Mouse (Mus musculus) kidney, embryonic 16.5 days (tissue): ENCODE measurements around the gene Eci1. TPM values are rescaled to one million over a fixed set of nuclear protein-coding genes. Genes with fewer than 3 reads are reported as not detected.
A peak's percentile ranks its signal among the peaks of the same experiment; 100 is the strongest.

Experiments
- ATAC-seq: fragments of 200-750 bp; cut with Nextera tagmentation; 2 replicates; pipeline ENCODE4 v1.8.0; 2017; ENCODE audit warnings: moderate TSS enrichment; ENCODE audit not compliant: low FRiP score, low TSS enrichment
- H3K27ac ChIP-seq: fragments of 300-500 bp; sonication (generic); 2 replicates; pipeline ENCODE4 v1.5.1; 2014; ENCODE audit warnings: low read length
- H3K27me3 ChIP-seq: fragments of 300-500 bp; sonication (generic); 2 replicates; pipeline ENCODE4 v1.6.1; 2014; ENCODE audit warnings: low read length, control low read depth, mixed read lengths; ENCODE audit not compliant: insufficient read depth
- H3K36me3 ChIP-seq: fragments of 300-500 bp; sonication (generic); 2 replicates; pipeline ENCODE4 v1.6.1; 2014; ENCODE audit warnings: low read length, control low read depth, mixed read lengths; ENCODE audit not compliant: insufficient read depth
- H3K4me1 ChIP-seq: fragments of 300-500 bp; sonication (generic); 2 replicates; pipeline ENCODE4 v1.6.1; 2014; ENCODE audit warnings: low read length, control low read depth, mixed read lengths; ENCODE audit not compliant: insufficient read depth
- H3K4me2 ChIP-seq: fragments of 300-500 bp; sonication (generic); replicated peaks from 2 replicates; pipeline ENCODE4 v1.6.1; 2014; ENCODE audit warnings: low read depth, low read length
- H3K4me3 ChIP-seq: fragments of 300-500 bp; sonication (generic); 2 replicates; pipeline ENCODE4 v1.5.1; 2014; ENCODE audit warnings: mild to moderate bottlenecking, low read length
- H3K9ac ChIP-seq: fragments of 300-500 bp; sonication (generic); replicated peaks from 2 replicates; pipeline ENCODE4 v1.6.1; 2014; ENCODE audit warnings: low read length
- H3K9me3 ChIP-seq: fragments of 300-500 bp; sonication (generic); 2 replicates; pipeline ENCODE4 v1.6.1; 2016; ENCODE audit warnings: low read length, control low read depth
- WGBS: fragments of 180-500 bp; shearing (Covaris S2); extraction: QIAGEN DNeasy Blood & Tissue Kit; methylation state at CpG from one replicate; pipeline ENCODE4 v1.1.7; 2014; 5-methylcytosine and 5-hydroxymethylcytosine counted together
- polyA plus RNA-seq: library from polyadenylated mRNA; unstranded; fragments of >200 nt; fragmentation: Nextera tagmentation; extraction: Ambion mirVana; gene quantifications from 2 replicates; pipeline ENCODE4 v1.2.1, GENCODE M21; 2015

Gene Eci1
- polyA plus RNA-seq, 1 experiment from 2014 or later = 143 TPM

DNA sequence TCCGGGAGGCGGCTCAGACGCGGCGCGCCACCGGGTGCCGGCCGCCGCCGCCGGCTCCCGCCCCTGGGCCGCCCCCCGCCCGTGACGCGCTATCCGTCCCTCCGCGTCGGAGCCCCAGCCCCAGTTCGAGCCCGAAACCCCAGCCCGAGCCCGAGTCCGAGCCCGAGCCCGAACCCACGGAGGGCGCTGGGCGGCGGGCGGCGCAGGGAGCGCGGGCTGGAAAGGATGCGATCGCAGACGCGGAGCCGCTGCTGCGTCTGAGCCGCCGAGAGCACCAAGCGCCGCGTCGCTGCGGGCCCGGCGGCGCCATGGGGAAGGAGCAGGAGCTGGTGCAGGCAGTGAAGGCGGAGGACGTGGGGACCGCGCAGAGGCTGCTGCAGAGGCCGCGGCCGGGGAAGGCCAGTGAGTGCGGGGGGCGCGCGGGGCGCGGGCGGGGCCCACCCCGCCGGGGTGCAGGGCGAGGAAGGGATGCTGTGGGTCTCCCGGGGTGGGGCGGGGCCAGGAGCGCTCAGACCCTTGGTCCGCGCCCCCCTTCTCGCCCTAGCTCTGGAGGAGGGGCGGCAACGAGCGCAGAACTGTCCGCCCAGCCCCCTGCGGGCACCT lies 62.3 kb downstream of the Eci1 start:
- Histone ChIP-seq H3K9ac (peak overlapping the region; percentile 80), H3K4me2 (peak overlapping the region; percentile 98), H3K4me3 (peak overlapping the region; percentile 71), H3K9me3 (no peaks in the 10 kb centered on the region), H3K36me3 (no peaks in the 10 kb centered on the region), H3K27me3 (peaks cover 24% of the 10 kb centered on the region), H3K4me1 (peaks cover 8% of the 10 kb centered on the region), H3K27ac (no peak overlapping the region)
- WGBS = under 1% methylated on average over 61 of the region's 81 CpGs
- peak; percentile 74 for ATAC-seq

Other genes with a start within 250 kb of the Eci1 start
- gene Tbc1d24, start 221.1 kb upstream of the Eci1 start, polyA plus RNA-seq = 5.6 and 6.2 TPM in 2 replicates
- 4.3 and 4.8 TPM in 2 replicates for gene Ntn3, start 217.1 kb upstream of the Eci1 start, polyA plus RNA-seq
- gene Tedc2, start 205.8 kb upstream of the Eci1 start, polyA plus RNA-seq = 12.2 and 13.4 TPM in 2 replicates
- gene Ccnf, start 175.2 kb upstream of the Eci1 start, polyA plus RNA-seq = 69.2 and 73.5 TPM in 2 replicates
- 0.22 TPM in 1 of 2 replicates, not detected in the other for gene Abca17, start 75.6 kb upstream of the Eci1 start, polyA plus RNA-seq
- gene Abca3, start 74.7 kb upstream of the Eci1 start, polyA plus RNA-seq = 20.8 and 22.6 TPM in 2 replicates
- 300 and 327 TPM in 2 replicates for gene Rnps1, start 12.1 kb upstream of the Eci1 start, polyA plus RNA-seq
- gene Dnase1l2, start 16.5 kb downstream of the Eci1 start, polyA plus RNA-seq = 3.2 and 5.5 TPM in 2 replicates
- 38.1 TPM in 2 replicates for gene E4f1, start 43.7 kb downstream of the Eci1 start, polyA plus RNA-seq
- 55.5 and 55.6 TPM in 2 replicates for gene Pgp, start 43.8 kb downstream of the Eci1 start, polyA plus RNA-seq
- gene Bricd5, start 47.2 kb downstream of the Eci1 start, polyA plus RNA-seq = 0.42 and 1.6 TPM in 2 replicates
- 39.3 and 40.2 TPM in 2 replicates for gene Mlst8, start 52.4 kb downstream of the Eci1 start, polyA plus RNA-seq
- 1.5 and 2.2 TPM in 2 replicates for gene Caskin1, start 62.0 kb downstream of the Eci1 start, polyA plus RNA-seq
- gene Traf7, start 101.3 kb downstream of the Eci1 start, polyA plus RNA-seq = 102 and 113 TPM in 2 replicates
- gene Rab26, start 107.6 kb downstream of the Eci1 start, polyA plus RNA-seq = 2.8 and 3.0 TPM in 2 replicates
- 22.5 and 24.3 TPM in 2 replicates for gene Pkd1, start 123.2 kb downstream of the Eci1 start, polyA plus RNA-seq
- gene Tsc2, start 206.0 kb downstream of the Eci1 start, polyA plus RNA-seq = 72.8 and 77.0 TPM in 2 replicates
- 23.1 TPM in 2 replicates for gene Nthl1, start 206.0 kb downstream of the Eci1 start, polyA plus RNA-seq
- gene Slc9a3r2, start 223.7 kb downstream of the Eci1 start, polyA plus RNA-seq = 116 and 120 TPM in 2 replicates
- 0.37 TPM in 1 of 2 replicates, not detected in the other for gene Npw, start 231.8 kb downstream of the Eci1 start, polyA plus RNA-seq
- gene Zfp598, start 243.0 kb downstream of the Eci1 start, polyA plus RNA-seq = 19.7 and 22.7 TPM in 2 replicates